Mouse (Mus musculus): ENCODE data around the gene Aoc1.

Aoc1 gene

DNA sequence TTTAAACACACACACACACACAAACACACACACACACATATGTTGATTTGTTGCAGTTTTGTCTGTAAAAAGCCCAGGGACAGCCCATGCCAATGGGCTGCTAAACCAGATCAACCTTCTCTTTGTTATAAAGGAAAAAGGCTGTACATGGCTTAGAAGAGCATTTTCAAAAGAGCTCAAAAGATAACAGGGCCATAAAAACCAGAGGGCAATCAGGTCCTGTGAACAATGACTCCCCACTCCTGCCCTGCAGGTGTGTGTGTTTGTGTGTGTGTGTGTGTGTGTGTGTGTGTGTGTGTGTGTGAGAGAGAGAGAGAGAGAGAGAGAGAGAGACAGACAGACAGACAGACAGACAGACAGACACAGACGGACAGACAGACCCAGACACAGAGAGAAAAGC lies 36.5 kb downstream of the Aoc1 start:
- DNase-seq (ENCODE audit: low spot score in 2 of 2) = no peak

DNA sequence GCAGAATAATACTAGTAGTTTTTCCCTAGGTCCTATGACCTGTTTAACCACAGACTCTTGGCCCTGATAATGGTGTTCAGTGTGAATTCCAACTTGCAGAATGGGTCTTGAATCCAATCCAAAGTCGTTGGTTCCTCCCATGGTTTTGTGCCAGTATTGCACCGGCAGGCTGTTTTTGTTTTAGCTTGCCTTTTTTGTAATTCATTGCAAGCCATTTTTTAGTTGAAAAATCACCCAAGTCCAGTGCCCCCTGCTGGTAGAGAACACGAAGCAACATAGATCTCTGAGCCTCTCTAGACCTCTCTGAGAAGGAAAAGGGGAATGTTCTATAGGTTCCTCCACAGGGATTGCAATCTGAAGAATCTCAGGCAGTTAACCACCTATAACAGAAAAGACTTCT lies 39.3 kb downstream of the Aoc1 start:
- DNase-seq (ENCODE audit: low spot score in 2 of 2) = peak in 1 of 2 experiments; percentile 4

DNA sequence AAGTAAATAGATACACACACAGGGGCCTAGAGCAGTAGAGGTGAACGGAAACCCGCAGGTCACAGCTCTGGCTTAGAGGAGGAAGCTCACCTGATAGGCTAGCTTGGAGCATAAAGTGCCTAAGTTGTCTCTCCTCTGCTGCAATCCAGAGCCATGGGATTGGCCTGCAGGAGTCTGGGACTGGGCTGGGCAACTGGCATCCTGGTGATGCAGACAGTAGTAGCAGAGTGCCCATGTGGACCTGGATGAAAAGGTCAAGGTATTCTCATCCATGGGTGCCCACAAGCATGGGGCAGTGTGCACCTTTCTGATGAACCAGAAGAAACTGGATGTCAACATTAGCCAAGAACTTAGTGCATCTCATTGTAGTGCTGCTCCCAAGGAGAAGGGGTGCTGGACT lies 40.9 kb downstream of the Aoc1 start:
- no peak for DNase-seq (ENCODE audit: low spot score in 2 of 2)

DNA sequence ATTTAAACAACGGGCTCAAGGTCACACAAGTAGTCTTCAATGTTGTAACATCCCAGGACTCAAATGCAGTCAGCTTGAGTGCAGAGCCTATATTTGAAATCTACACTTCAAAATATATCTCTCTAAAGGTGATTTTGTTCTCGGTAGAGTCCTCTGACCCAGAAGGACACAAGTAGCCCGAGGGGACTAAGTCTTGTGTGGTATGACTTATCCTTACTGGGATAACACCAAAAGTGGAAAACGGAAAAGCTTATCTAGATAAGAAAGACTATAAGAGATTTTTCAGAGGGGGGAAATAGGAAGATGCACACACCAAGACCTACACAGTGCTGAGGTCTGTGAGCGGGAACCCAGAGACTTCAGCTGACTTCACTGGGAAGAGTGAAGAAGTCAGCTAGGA lies 56.9 kb downstream of the Aoc1 start, which contains the start of gene 1600015I10Rik:
TSS of gene 1600015I10Rik (plus strand) at position 301 of the 400 bp plus-strand sequence.
- DNase-seq (ENCODE audit: low spot score in 2 of 2) = no peak

DNA sequence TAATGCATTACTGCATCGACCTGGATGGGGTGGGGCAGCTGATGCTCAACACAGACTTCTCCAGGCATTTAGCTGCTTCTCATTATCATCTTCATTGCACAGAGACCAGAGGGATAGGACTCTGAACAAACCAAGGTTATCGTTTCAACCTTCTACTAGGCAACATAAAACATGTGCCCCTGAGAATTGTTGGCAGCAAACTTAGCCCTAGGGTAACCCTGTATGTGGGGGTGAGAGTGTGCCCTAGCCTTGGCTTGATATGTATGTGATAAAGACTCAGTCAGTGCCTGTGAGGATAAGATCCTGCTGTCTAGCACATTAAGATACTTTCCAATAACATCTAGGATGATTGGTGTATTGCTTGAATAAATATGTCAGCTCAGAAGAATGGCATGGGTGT lies 76.9 kb downstream of the Aoc1 start:
- DNase-seq (ENCODE audit: low spot score in 2 of 2) = no peak

DNA sequence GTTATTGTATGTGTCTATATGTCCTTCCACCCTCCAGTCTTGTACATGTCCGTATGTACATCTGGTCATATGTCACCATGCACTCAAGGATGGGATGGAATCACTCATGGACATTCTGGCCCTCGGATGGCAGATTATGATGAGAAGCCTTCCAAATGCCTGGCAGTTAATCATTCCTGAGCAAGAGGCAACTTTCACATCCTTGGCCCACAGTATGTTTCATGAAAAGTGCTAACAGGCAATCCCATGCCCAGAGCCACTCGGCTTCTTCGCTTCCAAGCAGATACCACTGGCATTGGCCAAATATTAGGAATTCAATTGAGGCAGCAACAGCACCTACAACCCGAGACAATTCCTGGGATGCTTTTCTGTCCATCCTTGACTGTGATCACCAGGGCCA lies 78.0 kb downstream of the Aoc1 start:
- no peak for DNase-seq (ENCODE audit: low spot score in 2 of 2)

GRCm38 (mm10) chr6:48951630-48952029 lies 78.9 kb downstream of the Aoc1 start:
- no peak for DNase-seq (ENCODE audit: low spot score in 2 of 2)

GRCm38 (mm10) chr6:48953220-48953619 lies 80.5 kb downstream of the Aoc1 start:
- no peak for DNase-seq (ENCODE audit: low spot score in 2 of 2)

GRCm38 (mm10) chr6:48954211-48954610 lies 81.5 kb downstream of the Aoc1 start:
- no peak for DNase-seq (ENCODE audit: low spot score in 2 of 2)

GRCm38 (mm10) chr6:48954946-48955345 lies 82.2 kb downstream of the Aoc1 start:
- DNase-seq (ENCODE audit: low spot score in 2 of 2) = peak; percentile 28 to 66

GRCm38 (mm10) chr6:48956785-48957184 lies 84.1 kb downstream of the Aoc1 start:
- no peak for DNase-seq (ENCODE audit: low spot score in 2 of 2)

- peak; percentile 5 to 12 for DNase-seq (ENCODE audit: low spot score in 2 of 2)
Measured at GRCm38 (mm10) chr6:48958053-48958452, 85.4 kb downstream of the Aoc1 start.
